Mouse (Mus musculus): ENCODE results near the gene Arhgap42.

The Arhgap42 gene

GRCm38 (mm10) chr9:9128996-9129694 lies 109.8 kb downstream of the Arhgap42 start:
- no peak for DNase-seq

- DNase-seq = peak; percentile 39
These were observed 111.7 kb downstream of the Arhgap42 start for GRCm38 (mm10) chr9:9127041-9127755.

- DNase-seq = no peak
These were observed 114.7 kb downstream of the Arhgap42 start for GRCm38 (mm10) chr9:9124156-9124555.

GRCm38 (mm10) chr9:9114266-9114665 lies 124.6 kb downstream of the Arhgap42 start:
- DNase-seq = no peak

GRCm38 (mm10) chr9:9113847-9114246 lies 125.1 kb downstream of the Arhgap42 start:
- no peak for DNase-seq

- no peak for DNase-seq
These were observed 126.0 kb downstream of the Arhgap42 start for GRCm38 (mm10) chr9:9112921-9113320.

GRCm38 (mm10) chr9:9107697-9108096 lies 131.2 kb downstream of the Arhgap42 start:
- no peak for DNase-seq

- no peak for DNase-seq
These were observed 134.1 kb downstream of the Arhgap42 start for GRCm38 (mm10) chr9:9104761-9105160.

GRCm38 (mm10) chr9:9102158-9102514 lies 136.8 kb downstream of the Arhgap42 start:
- DNase-seq = no peak

- DNase-seq = no peak
These were observed 137.3 kb downstream of the Arhgap42 start for GRCm38 (mm10) chr9:9101482-9102157.

GRCm38 (mm10) chr9:9101055-9101454 lies 137.8 kb downstream of the Arhgap42 start:
- no peak for DNase-seq

- no peak for DNase-seq
These were observed 141.1 kb downstream of the Arhgap42 start for GRCm38 (mm10) chr9:9097835-9098234.

GRCm38 (mm10) chr9:9096761-9097160 lies 142.1 kb downstream of the Arhgap42 start:
- DNase-seq = no peak

- DNase-seq = no peak
These were observed 145.8 kb downstream of the Arhgap42 start for GRCm38 (mm10) chr9:9093096-9093495.

- peak; percentile 71 for DNase-seq
These were observed 155.5 kb downstream of the Arhgap42 start for GRCm38 (mm10) chr9:9083441-9083840.

- DNase-seq = no peak
These were observed 186.0 kb downstream of the Arhgap42 start for GRCm38 (mm10) chr9:9052920-9053319.

GRCm38 (mm10) chr9:9051184-9051583 lies 187.7 kb downstream of the Arhgap42 start:
- DNase-seq = peak; percentile 45

GRCm38 (mm10) chr9:9049202-9049601 lies 189.7 kb downstream of the Arhgap42 start:
- peak; percentile 28 for DNase-seq

GRCm38 (mm10) chr9:9041009-9041408 lies 197.9 kb downstream of the Arhgap42 start:
- no peak for DNase-seq

GRCm38 (mm10) chr9:9037017-9037671 lies 201.8 kb downstream of the Arhgap42 start:
- no peak for DNase-seq

- no peak for DNase-seq
These were observed 211.0 kb downstream of the Arhgap42 start for GRCm38 (mm10) chr9:9027904-9028303.

GRCm38 (mm10) chr9:9027445-9027844 lies 211.5 kb downstream of the Arhgap42 start:
- DNase-seq = no peak

GRCm38 (mm10) chr9:9015108-9015507 lies 223.8 kb downstream of the Arhgap42 start:
- no peak for DNase-seq
